8 mouse cellular contexts compared by ENCODE assay signal in the genomic region with DNA sequence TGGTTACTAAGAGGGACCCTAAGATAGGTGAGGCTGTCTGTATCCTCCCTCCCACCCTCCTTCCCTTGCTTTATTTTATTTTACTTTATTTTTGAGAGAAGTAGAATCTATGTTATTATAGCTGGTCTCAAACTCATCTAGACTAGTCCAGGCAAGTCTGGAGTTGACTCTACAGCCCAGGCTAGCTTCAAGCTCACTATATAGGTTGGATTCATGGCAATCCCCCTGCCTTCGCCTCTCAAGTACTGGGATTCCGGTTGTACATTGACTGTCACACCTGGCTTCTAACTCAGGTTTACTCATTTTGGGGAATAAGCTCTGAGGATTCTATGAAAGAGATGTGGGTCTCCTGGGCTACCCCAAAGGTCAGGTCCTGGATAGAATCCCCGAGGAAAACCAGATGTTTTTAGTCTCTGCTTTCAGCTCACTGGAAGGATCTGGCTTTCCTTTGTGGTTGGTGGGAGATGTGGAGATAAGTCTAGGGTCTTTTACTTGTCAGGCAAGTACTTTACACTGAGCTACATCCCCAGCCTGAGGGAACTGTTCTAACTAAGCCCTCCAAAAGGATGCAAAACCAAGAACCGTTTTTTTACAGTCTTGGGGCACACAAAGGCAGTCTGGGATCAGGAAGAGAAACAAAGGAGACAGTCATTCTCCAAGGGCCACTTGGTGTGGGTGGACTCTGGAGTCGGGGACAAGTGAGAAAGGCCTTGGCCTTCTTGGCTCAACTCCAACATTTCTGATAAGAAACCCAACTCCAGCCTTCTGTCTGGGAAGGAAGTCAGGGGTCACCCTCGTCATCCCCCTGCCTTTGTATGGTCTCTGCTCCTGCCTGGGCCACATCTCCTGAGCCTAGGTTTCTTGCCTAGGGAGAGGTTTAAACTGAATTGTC. TPM values are rescaled to one million over a fixed set of nuclear protein-coding genes. Genes with fewer than 3 reads are reported as not detected.
DNase-seq lines count a peak whose midpoint lies in the region; ATAC-seq and TF ChIP-seq lines count a peak whose summit lies in the region.

No protein-coding gene starts in this region.

- H3K79me2 ChIP-seq in liver, adult 2 months (ENCODE audit: control insufficient read depth, insufficient read depth, low read length): no peaks in the 10 kb centered on the region

- intact Hi-C loops in heart, postnatal 10 days (cut with DNase I): no loop called here

- ATAC-seq in liver, embryonic 12.5 days: no peak
- ATAC-seq in lung, embryonic 15.5 days (ENCODE audit: borderline replicate concordance, extremely low read depth, low FRiP score, low TSS enrichment): no peak
- ATAC-seq in megakaryocyte progenitor cell, adult 5-6 weeks (replicated peaks; ENCODE audit: poor library complexity): no peak

- H3K36me3 ChIP-seq in liver, adult 2 months (ENCODE audit: control insufficient read depth, insufficient read depth, low read length): no peaks in the 10 kb centered on the region
- H3K36me3 ChIP-seq in liver, embryonic 12.5 days: no peaks in the 10 kb centered on the region; the same call in 1 of the 2 replicates
- peaks cover 5% of the 10 kb centered on the region; the same call in 1 of the 2 replicates for H3K36me3 ChIP-seq in lung, embryonic 15.5 days

- no peak overlapping the region for H3K27ac ChIP-seq in liver, adult 2 months (replicated peaks; ENCODE audit: insufficient read depth, low read depth, low read length)
- no peak overlapping the region for H3K27ac ChIP-seq in liver, embryonic 12.5 days
- H3K27ac ChIP-seq in cortical plate, adult 2 months (ENCODE audit: insufficient read depth, low read length): peak overlapping the region; percentile 18; the same call in 1 of the 2 replicates
- peak overlapping the region; percentile 90 for H3K27ac ChIP-seq in lung, embryonic 15.5 days

- peak; percentile 37 for DNase-seq in liver, adult 2 months (ENCODE audit: extremely low read depth, low read depth, low spot score)
- DNase-seq in heart, postnatal 10 days: peak; percentile 59 to 64
- DNase-seq in urinary bladder, postnatal 4 days (ENCODE audit: low spot score in 2 of 2): no peak
- no peak for DNase-seq in gastrocnemius, postnatal 25 days

- 61% methylated on average over 6 of the region's 6 CpGs for WGBS in liver, adult 2 months
- 42% methylated on average over 6 of the region's 6 CpGs for WGBS in liver, embryonic 12.5 days (ENCODE audit: insufficient replicate concordance)
- WGBS in lung, embryonic 15.5 days: 34% methylated on average over 6 of the region's 6 CpGs

- TF ChIP-seq POLR2A in liver, adult 2 months (IDR thresholded peaks at IDR 0.05; ENCODE audit: extremely low read depth, insufficient read depth, low read length): no peak
- TF ChIP-seq POLR2A in cortical plate, adult 2 months (IDR thresholded peaks at IDR 0.05; ENCODE audit: extremely low read depth, insufficient read depth, low read length): 0 out of 2 replicates have a peak, but pooled peaks have one; percentile 12

- H3K4me3 ChIP-seq in liver, adult 2 months (ENCODE audit: insufficient read depth, low read depth, low read length): no peak overlapping the region
- H3K4me3 ChIP-seq in liver, embryonic 12.5 days: no peak overlapping the region
- peak overlapping the region; percentile 88; the same call in 1 of the 2 replicates for H3K4me3 ChIP-seq in cortical plate, adult 2 months (ENCODE audit: insufficient read depth, low read length)
- H3K4me3 ChIP-seq in lung, embryonic 15.5 days: no peak overlapping the region

- no peak for TF ChIP-seq CTCF in liver, adult 2 months (IDR thresholded peaks at IDR 0.05; ENCODE audit: low read depth, low read length)
- TF ChIP-seq CTCF in cortical plate, adult 2 months (IDR thresholded peaks at IDR 0.05; ENCODE audit: extremely low read depth, insufficient read depth, low read length): no peak

- H3K4me2 ChIP-seq in liver, embryonic 12.5 days: no peak overlapping the region
- peak overlapping the region; percentile 86 for H3K4me2 ChIP-seq in lung, embryonic 15.5 days

- no peak overlapping the region for H3K9ac ChIP-seq in liver, adult 2 months (ENCODE audit: low read depth, low read length)
- H3K9ac ChIP-seq in liver, embryonic 12.5 days: no peak overlapping the region
- H3K9ac ChIP-seq in lung, embryonic 15.5 days: no peak overlapping the region

- H3K27me3 ChIP-seq in liver, adult 2 months (ENCODE audit: control insufficient read depth, insufficient read depth, low read length): no peaks in the 10 kb centered on the region
- H3K27me3 ChIP-seq in liver, embryonic 12.5 days (replicated peaks): peaks cover 38% of the 10 kb centered on the region
- no peaks in the 10 kb centered on the region for H3K27me3 ChIP-seq in lung, embryonic 15.5 days

- no peaks in the 10 kb centered on the region for H3K9me3 ChIP-seq in liver, embryonic 12.5 days (replicated peaks)
- no peaks in the 10 kb centered on the region for H3K9me3 ChIP-seq in lung, embryonic 15.5 days

- H3K4me1 ChIP-seq in liver, adult 2 months (ENCODE audit: control insufficient read depth, insufficient read depth, low read length): peaks cover 12% of the 10 kb centered on the region
- peaks cover 41% of the 10 kb centered on the region for H3K4me1 ChIP-seq in liver, embryonic 12.5 days
- H3K4me1 ChIP-seq in cortical plate, adult 2 months (ENCODE audit: control insufficient read depth, insufficient read depth, low read length): peaks cover 4% of the 10 kb centered on the region; the same call in 1 of the 2 replicates
- H3K4me1 ChIP-seq in lung, embryonic 15.5 days: peaks cover 54% of the 10 kb centered on the region

RNA-seq across cellular contexts. Expression of a gene that starts 3.0 kb away (rescaled TPM):
- total RNA-seq in liver, adult 2 months (2014; rRNA removed): 5.2 and 8.8 TPM in 2 replicates
- polyA plus RNA-seq in liver, adult 2 months (2012; rRNA removed): 13.6 and 16.4 TPM in 2 replicates
- 5.4 and 6.9 TPM in 2 replicates for polyA plus RNA-seq in liver, embryonic 12.5 days (2016; fragmentation: Nextera tagmentation; extraction: Ambion mirVana)
- polyA plus RNA-seq in cortical plate, adult 2 months (2012; rRNA removed): 35.7 and 38.3 TPM in 2 replicates
- 100 to 1,000 TPM in 1 of 2 experiments, 10 to 100 TPM in 1; 65.8 to 116 TPM for total RNA-seq in heart, postnatal 10 days (2021)
- polyA plus RNA-seq in lung, embryonic 15.5 days (2015; fragmentation: Nextera tagmentation; extraction: Ambion mirVana): 43.2 and 49.6 TPM in 2 replicates
- total RNA-seq in megakaryocyte progenitor cell, adult 5-6 weeks (2015): 0.37 and 2.4 TPM in 2 replicates
- 0.41 and 0.42 TPM in 2 replicates for total RNA-seq in megakaryocyte progenitor cell, adult 5-6 weeks (2017)
- 10 to 100 TPM in 1 of 2 experiments, 1 to 10 TPM in 1; 8.6 to 11.4 TPM for total RNA-seq in gastrocnemius, postnatal 25 days (2021)

RNA-seq across cellular contexts. Expression of a gene that starts 54.0 kb away (rescaled TPM):
- 8.5 and 10.8 TPM in 2 replicates for total RNA-seq in liver, adult 2 months (2014; rRNA removed)
- 12.9 and 15.6 TPM in 2 replicates for polyA plus RNA-seq in liver, adult 2 months (2012; rRNA removed)
- 22.6 and 23.4 TPM in 2 replicates for polyA plus RNA-seq in liver, embryonic 12.5 days (2016; fragmentation: Nextera tagmentation; extraction: Ambion mirVana)
- polyA plus RNA-seq in cortical plate, adult 2 months (2012; rRNA removed): 22.5 and 22.7 TPM in 2 replicates
- 10 to 100 TPM; 20.8 to 22.8 TPM for total RNA-seq in heart, postnatal 10 days (2021)
- polyA plus RNA-seq in lung, embryonic 15.5 days (2015; fragmentation: Nextera tagmentation; extraction: Ambion mirVana): 42.4 and 45.2 TPM in 2 replicates
- 38.3 and 38.9 TPM in 2 replicates for total RNA-seq in megakaryocyte progenitor cell, adult 5-6 weeks (2015)
- total RNA-seq in megakaryocyte progenitor cell, adult 5-6 weeks (2017): 27.8 and 33.2 TPM in 2 replicates
- 10 to 100 TPM; 11.4 to 12.0 TPM for total RNA-seq in gastrocnemius, postnatal 25 days (2021)

RNA-seq across cellular contexts. Expression of a gene that starts 54.3 kb away (rescaled TPM):
- total RNA-seq in liver, adult 2 months (2014; rRNA removed): 22.8 and 28.1 TPM in 2 replicates
- 48.9 and 50.4 TPM in 2 replicates for polyA plus RNA-seq in liver, adult 2 months (2012; rRNA removed)
- 55.3 and 63.1 TPM in 2 replicates for polyA plus RNA-seq in liver, embryonic 12.5 days (2016; fragmentation: Nextera tagmentation; extraction: Ambion mirVana)
- 96.3 and 98.7 TPM in 2 replicates for polyA plus RNA-seq in cortical plate, adult 2 months (2012; rRNA removed)
- 10 to 100 TPM; 73.8 to 83.7 TPM for total RNA-seq in heart, postnatal 10 days (2021)
- polyA plus RNA-seq in lung, embryonic 15.5 days (2015; fragmentation: Nextera tagmentation; extraction: Ambion mirVana): 109 and 112 TPM in 2 replicates
- 54.5 and 55.9 TPM in 2 replicates for total RNA-seq in megakaryocyte progenitor cell, adult 5-6 weeks (2015)
- 32.6 and 35.1 TPM in 2 replicates for total RNA-seq in megakaryocyte progenitor cell, adult 5-6 weeks (2017)
- 10 to 100 TPM; 40.7 to 40.9 TPM for total RNA-seq in gastrocnemius, postnatal 25 days (2021)

Comparison
In these comparisons a context has a peak if more than half of its experiments do, and no peak if none do; other contexts are left out.
1. DNase-seq: peak in liver, adult 2 months (single experiment) and heart, postnatal 10 days (2 of 2); none in urinary bladder, postnatal 4 days (0 of 2) and gastrocnemius, postnatal 25 days (single experiment).
2. H3K27ac ChIP-seq: peak in cortical plate, adult 2 months (single experiment) and lung, embryonic 15.5 days (single experiment); none in liver, adult 2 months (single experiment) and liver, embryonic 12.5 days (single experiment).